Mouse (Mus musculus) large intestine, adult 2 months (tissue): ENCODE measurements around the gene Iglon5. TPM values are rescaled to one million over a fixed set of nuclear protein-coding genes. Genes with fewer than 3 reads are reported as not detected.
A peak's percentile ranks its signal among the peaks of the same experiment; 100 is the strongest.

ENCODE experiments used
- DNase-seq: peaks from one replicate; pipeline ENCODE4 v3.0.0-alpha.2; 2012; ENCODE audit warnings: low read depth, low spot score
- WGBS: fragments of 180-500 bp; shearing (Covaris S2); methylation state at CpG from one replicate; pipeline ENCODE4 v1.1.7; 2018; 5-methylcytosine and 5-hydroxymethylcytosine counted together
- polyA plus RNA-seq: library from polyadenylated mRNA; depleted of rRNA; stranded (reverse); fragments of >200 nt; gene quantifications from 2 replicates; pipeline ENCODE4 v1.2.3, GENCODE M21; 2012; rRNA removed

The Iglon5 gene
- polyA plus RNA-seq, 1 experiment = 1.8 TPM

GRCm38 (mm10) chr7:43436341-43437255 is 53.3 kb downstream of the Iglon5 start, which contains the start of gene Nkg7:
TSS of gene Nkg7 (plus strand) at chr7:43437073.
- 73% methylated on average over 10 of the region's 10 CpGs for WGBS
- DNase-seq = no peak

GRCm38 (mm10) chr7:43434676-43435075 is 55.2 kb downstream of the Iglon5 start:
- WGBS = 89% methylated on average over 5 of the region's 5 CpGs
- DNase-seq = no peak

GRCm38 (mm10) chr7:43432891-43433290 is 57.0 kb downstream of the Iglon5 start:
- WGBS = 66% methylated on average over 4 of the region's 4 CpGs
- DNase-seq = no peak

DNA sequence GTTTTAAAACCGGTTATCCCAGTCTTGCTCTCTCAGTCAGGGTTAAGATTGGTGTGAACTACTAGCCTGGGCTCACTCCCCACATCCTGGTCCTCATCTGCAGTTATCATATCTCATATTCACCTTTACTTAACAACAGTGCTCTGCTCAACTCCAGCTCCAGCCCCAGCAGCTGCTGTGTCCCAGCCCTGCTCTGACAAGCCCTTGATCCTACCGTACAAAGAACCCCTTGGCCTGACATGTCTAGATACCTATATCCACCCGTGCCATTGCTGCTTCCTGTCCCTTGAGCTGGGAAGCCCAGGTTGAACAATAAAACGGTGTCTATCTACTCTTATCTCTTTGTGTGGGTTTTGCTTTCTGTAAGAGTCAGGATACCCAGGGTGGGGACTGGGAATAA is 60.4 kb downstream of the Iglon5 start:
- WGBS = 36% methylated on average over 4 of the region's 4 CpGs
- no peak for DNase-seq

GRCm38 (mm10) chr7:43427406-43427805 is 62.5 kb downstream of the Iglon5 start, which contains the start of gene Lim2:
TSS of gene Lim2 (plus strand) at chr7:43427670.
- 82% methylated on average over 8 of the region's 8 CpGs for WGBS

DNA sequence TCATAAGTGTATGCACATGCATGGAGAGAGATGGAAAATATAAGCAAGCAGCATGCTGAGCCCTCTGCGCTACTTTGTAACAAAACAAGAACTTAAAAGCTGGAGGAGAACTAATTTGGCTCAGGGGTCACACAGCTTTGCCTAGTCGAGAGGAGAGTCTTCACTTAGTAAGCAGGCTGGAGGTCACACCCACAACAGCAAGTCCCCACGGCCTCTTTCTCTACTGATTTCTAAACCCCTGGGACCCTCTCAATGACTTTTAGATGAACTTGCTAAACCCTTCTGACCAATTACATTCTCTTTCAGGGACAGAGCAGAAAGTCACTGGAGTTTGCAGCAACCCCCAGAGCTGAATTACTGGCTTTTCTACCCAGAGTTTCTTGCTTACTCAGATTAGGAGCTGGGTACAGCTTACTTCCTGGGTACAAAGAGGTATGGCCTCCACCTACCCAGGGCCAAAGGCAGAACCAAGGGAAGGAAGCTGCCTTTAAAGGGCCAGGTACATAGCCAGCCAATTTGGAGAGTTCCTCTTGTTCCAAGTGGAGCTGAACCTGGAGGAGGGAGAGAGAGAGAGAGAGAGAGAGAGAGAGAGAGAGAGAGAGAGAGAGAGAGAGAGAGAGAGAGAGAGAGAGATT is 65.8 kb downstream of the Iglon5 start:
- 55% methylated on average over 3 of the region's 3 CpGs for WGBS
- DNase-seq = no peak

More at GRCm38 (mm10) chr7:43427406-43427805, 62.5 kb downstream of the Iglon5 start, which contains the start of gene Lim2:
- DNase-seq = no peak

DNA sequence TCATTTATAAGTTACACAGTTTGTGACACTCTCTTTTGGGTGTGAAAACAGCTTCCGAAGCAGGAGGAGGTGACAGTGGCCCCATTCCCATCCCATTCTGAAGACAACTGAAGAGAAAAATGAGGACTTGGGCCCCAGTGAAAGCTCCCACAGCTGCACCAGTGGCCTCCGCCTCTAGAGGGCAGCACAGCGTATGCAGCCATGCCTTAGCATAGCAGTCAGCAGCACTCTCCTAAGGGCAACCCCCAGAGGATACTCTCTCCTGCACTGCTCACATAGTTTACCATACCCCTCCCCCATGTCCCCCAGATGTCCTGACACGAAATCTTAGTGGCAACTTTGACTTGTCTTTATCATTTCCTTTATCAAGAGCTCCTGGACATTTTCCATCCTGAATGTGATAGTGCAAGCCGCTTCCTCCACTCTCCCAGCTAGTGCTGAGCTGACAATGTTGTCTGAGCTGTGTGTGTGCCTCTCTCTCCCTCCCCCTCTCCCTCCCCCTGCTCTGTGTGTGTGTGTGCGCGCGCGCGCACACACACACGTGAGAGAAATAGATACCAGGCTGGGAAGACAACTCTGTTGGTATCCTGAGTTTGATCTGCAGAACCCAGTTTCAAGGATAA is 66.8 kb downstream of the Iglon5 start:
- peak; percentile 47 for DNase-seq
- 23% methylated on average over 11 of the region's 11 CpGs for WGBS

Other genes with a start within 250 kb of the Iglon5 start
- gene Zfp715, start 176.8 kb downstream of the Iglon5 start, polyA plus RNA-seq = 2.0 and 3.4 TPM in 2 replicates
- gene Siglecf, start 138.7 kb downstream of the Iglon5 start, polyA plus RNA-seq = 2.0 and 5.1 TPM in 2 replicates
- gene Siglecg, start 81.9 kb downstream of the Iglon5 start, polyA plus RNA-seq = 12.5 and 15.7 TPM in 2 replicates
- gene Lim2, start 62.4 kb downstream of the Iglon5 start, polyA plus RNA-seq = not detected in 2 replicates
- 23.8 and 26.9 TPM in 2 replicates for gene Nkg7, start 53.0 kb downstream of the Iglon5 start, polyA plus RNA-seq
- gene Cldnd2, start 49.3 kb downstream of the Iglon5 start, polyA plus RNA-seq = not detected in 2 replicates
- gene Etfb, start 46.0 kb downstream of the Iglon5 start, polyA plus RNA-seq = 95.4 and 114 TPM in 2 replicates
- 0.33 TPM in 1 of 2 replicates, not detected in the other for gene Gm45233, start 45.9 kb downstream of the Iglon5 start, polyA plus RNA-seq
- gene Vsig10l, start 26.9 kb downstream of the Iglon5 start, polyA plus RNA-seq = 2.0 and 2.2 TPM in 2 replicates
- gene 4931406B18Rik, start 15.9 kb upstream of the Iglon5 start, polyA plus RNA-seq = not detected in 2 replicates
- gene Cd33, start 54.4 kb upstream of the Iglon5 start, polyA plus RNA-seq = 2.2 and 5.0 TPM in 2 replicates
- 0.83 and 1.3 TPM in 2 replicates for gene Zfp658, start 72.2 kb upstream of the Iglon5 start, polyA plus RNA-seq
- gene Zfp719, start 89.5 kb upstream of the Iglon5 start, polyA plus RNA-seq = 0.98 and 1.7 TPM in 2 replicates
- 0.10 TPM in 1 of 2 replicates, not detected in the other for gene Zfp819, start 117.1 kb upstream of the Iglon5 start, polyA plus RNA-seq
- gene Ceacam18, start 144.6 kb upstream of the Iglon5 start, polyA plus RNA-seq = 19.4 and 35.3 TPM in 2 replicates
- 4.4 and 4.8 TPM in 2 replicates for gene Siglece, start 170.1 kb upstream of the Iglon5 start, polyA plus RNA-seq
- gene Ctu1, start 181.9 kb upstream of the Iglon5 start, polyA plus RNA-seq = 8.8 and 9.2 TPM in 2 replicates
- 0.16 TPM in 2 replicates for gene Klk14, start 200.3 kb upstream of the Iglon5 start, polyA plus RNA-seq
- not detected in 2 replicates for gene Klk13, start 222.5 kb upstream of the Iglon5 start, polyA plus RNA-seq